Mouse (Mus musculus) forebrain, postnatal 0 days (tissue): ENCODE data around the gene Arhgap8. TPM values are rescaled to one million over a fixed set of nuclear protein-coding genes. Genes with fewer than 3 reads are reported as not detected.

Source experiments
- ATAC-seq: fragments of 200-750 bp; cut with Nextera tagmentation; 2 replicates; pipeline ENCODE4 v1.8.0; 2017; ENCODE audit warnings: mild to moderate bottlenecking, moderate library complexity
- DNase-seq: peaks from one replicate; pipeline ENCODE4 v3.0.0-alpha.2; 2015
- H3K27ac ChIP-seq: fragments of 300-500 bp; sonication (generic); 2 replicates; pipeline ENCODE4 v1.5.1; 2014; ENCODE audit warnings: low read depth, mild to moderate bottlenecking, antibody characterized with exemption, low read length, moderate library complexity, mixed read lengths
- H3K27me3 ChIP-seq: fragments of 300-500 bp; sonication (generic); 2 replicates; pipeline ENCODE4 v1.6.1; 2014; ENCODE audit warnings: mild to moderate bottlenecking, low read length, mixed read lengths; ENCODE audit not compliant: insufficient read depth
- H3K36me3 ChIP-seq: fragments of 300-500 bp; sonication (generic); 2 replicates; pipeline ENCODE4 v1.6.1; 2014; ENCODE audit warnings: mild to moderate bottlenecking, moderate library complexity; ENCODE audit not compliant: insufficient read depth
- H3K4me1 ChIP-seq: fragments of 300-500 bp; sonication (generic); 2 replicates; pipeline ENCODE4 v1.6.1; 2014; ENCODE audit warnings: antibody characterized with exemption; ENCODE audit not compliant: insufficient read depth
- H3K4me2 ChIP-seq: fragments of 300-500 bp; sonication (generic); 2 replicates; pipeline ENCODE4 v1.6.1; 2014; ENCODE audit warnings: low read depth, mild to moderate bottlenecking, moderate library complexity
- H3K4me3 ChIP-seq: fragments of 300-500 bp; sonication (generic); 2 replicates; pipeline ENCODE4 v1.5.1; 2014; ENCODE audit warnings: low read depth, low read length, mixed read lengths
- H3K9ac ChIP-seq: fragments of 300-500 bp; sonication (generic); 2 replicates; pipeline ENCODE4 v1.6.1; 2014; ENCODE audit warnings: mild to moderate bottlenecking
- H3K9me3 ChIP-seq: fragments of 300-500 bp; sonication (generic); 2 replicates; pipeline ENCODE4 v1.6.1; 2016; ENCODE audit warnings: low read length
- CTCF ChIP-seq: sonication (generic); IDR thresholded peaks from 2 replicates; pipeline ENCODE4 v1.5.1; 2016; ENCODE audit warnings: antibody characterized with exemption, control low read depth, low read depth
- WGBS: fragments of 180-500 bp; shearing (Covaris S2); extraction: QIAGEN DNeasy Blood & Tissue Kit; methylation state at CpG from one replicate; pipeline ENCODE4 v1.1.7; 2014; 5-methylcytosine and 5-hydroxymethylcytosine counted together
- polyA plus RNA-seq: library from polyadenylated mRNA; unstranded; fragments of >200 nt; fragmentation: Nextera tagmentation; extraction: Ambion mirVana; gene quantifications from 2 replicates; pipeline ENCODE4 v1.2.1, GENCODE M21; 2015
- total RNA-seq: library from RNA; depleted of rRNA; stranded (reverse); fragments of >200 nt; gene quantifications from 2 replicates; pipeline ENCODE4 v1.2.3, GENCODE M21; 2014; rRNA removed

Arhgap8 gene
- 0.29 TPM in 1 of 2 replicates, not detected in the other for total RNA-seq
- polyA plus RNA-seq: 0.19 and 0.44 TPM in 2 replicates

- Histone ChIP-seq H3K9me3 (no peaks in the 10 kb centered on the region), H3K9ac (no peak within 1 kb of the TSS; the same call in 1 of the 2 replicates), H3K27ac (no peak within 1 kb of the TSS), H3K4me1 (no peaks in the 10 kb centered on the region), H3K36me3 (no peaks in the 10 kb centered on the region), H3K27me3 (peaks cover 24% of the 10 kb centered on the region), H3K4me2 (peak within 1 kb of the TSS; percentile 28), H3K4me3 (peak within 1 kb of the TSS; percentile 5; the same call in 1 of the 2 replicates)
- WGBS: 5% methylated on average over 17 of the region's 24 CpGs
- TF ChIP-seq CTCF: no peak
- DNase-seq (no peak), ATAC-seq (no peak)
Observed at GRCm38 (mm10) chr15:84719791-84720190, at the start of gene Arhgap8. Gene Arhgap8, plus strand, starts transcription at chr15:84720052.

- Histone ChIP-seq H3K9ac (no peak overlapping the region), H3K27me3 (no peaks in the 10 kb centered on the region), H3K4me3 (no peak overlapping the region), H3K4me2 (no peak overlapping the region), H3K4me1 (peaks cover 5% of the 10 kb centered on the region; the same call in 1 of the 2 replicates), H3K9me3 (no peaks in the 10 kb centered on the region), H3K36me3 (no peaks in the 10 kb centered on the region), H3K27ac (no peak overlapping the region)
- TF ChIP-seq CTCF: no peak
- 85% methylated on average over 4 of the region's 4 CpGs for WGBS
- no peak for DNase-seq
- no peak for ATAC-seq
Observed at GRCm38 (mm10) chr15:84670657-84671055, 49.2 kb upstream of the Arhgap8 start.

- no peak overlapping the region for H3K4me3 ChIP-seq
- WGBS: 41% methylated on average over 9 of the region's 9 CpGs
- no peak overlapping the region for H3K9ac ChIP-seq
- no peaks in the 10 kb centered on the region for H3K27me3 ChIP-seq
- H3K27ac ChIP-seq: no peak overlapping the region
- no peaks in the 10 kb centered on the region for H3K36me3 ChIP-seq
- no peaks in the 10 kb centered on the region for H3K9me3 ChIP-seq
- peaks cover 5% of the 10 kb centered on the region; the same call in 1 of the 2 replicates for H3K4me1 ChIP-seq
- H3K4me2 ChIP-seq: no peak overlapping the region
- ATAC-seq: peak; percentile 40; the same call in 1 of the 2 replicates
- peak; percentile 69 for DNase-seq
- peak; percentile 47 for TF ChIP-seq CTCF
Observed at GRCm38 (mm10) chr15:84671401-84672307, 48.2 kb upstream of the Arhgap8 start.

DNA sequence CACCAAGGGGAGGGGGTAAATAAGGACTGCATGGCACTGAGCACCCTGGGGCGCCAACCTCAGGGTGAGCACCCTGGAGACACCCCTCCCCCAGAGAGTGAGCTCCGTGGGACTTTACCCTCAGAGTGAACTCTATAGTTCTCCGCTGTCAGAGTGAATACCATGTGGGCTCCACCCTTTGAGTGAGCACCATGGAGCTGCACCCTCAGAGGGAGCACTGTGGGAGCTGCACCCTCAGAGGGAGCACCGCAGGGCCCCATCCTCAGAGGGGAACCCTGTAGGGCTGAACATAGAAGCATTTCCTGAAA, 47.6 kb upstream of the Arhgap8 start:
- Histone ChIP-seq H3K9ac (no peak overlapping the region), H3K27me3 (no peaks in the 10 kb centered on the region), H3K4me1 (peaks cover 5% of the 10 kb centered on the region; the same call in 1 of the 2 replicates), H3K4me2 (no peak overlapping the region), H3K9me3 (no peaks in the 10 kb centered on the region), H3K4me3 (no peak overlapping the region), H3K27ac (no peak overlapping the region), H3K36me3 (no peaks in the 10 kb centered on the region)
- no peak for TF ChIP-seq CTCF
- 82% methylated on average over 4 of the region's 4 CpGs for WGBS
- DNase-seq (no peak), ATAC-seq (no peak)

- TF ChIP-seq CTCF: no peak
- ATAC-seq (no peak), DNase-seq (no peak)
- 73% methylated on average over 3 of the region's 3 CpGs for WGBS
- H3K4me1 ChIP-seq: peaks cover 5% of the 10 kb centered on the region; the same call in 1 of the 2 replicates
- no peaks in the 10 kb centered on the region for H3K27me3 ChIP-seq
- H3K36me3 ChIP-seq: no peaks in the 10 kb centered on the region
- no peak overlapping the region for H3K4me3 ChIP-seq
- H3K27ac ChIP-seq: no peak overlapping the region
- no peak overlapping the region for H3K9ac ChIP-seq
- no peak overlapping the region for H3K4me2 ChIP-seq
- H3K9me3 ChIP-seq: no peaks in the 10 kb centered on the region
Observed at GRCm38 (mm10) chr15:84672616-84673015, 47.2 kb upstream of the Arhgap8 start.

DNA sequence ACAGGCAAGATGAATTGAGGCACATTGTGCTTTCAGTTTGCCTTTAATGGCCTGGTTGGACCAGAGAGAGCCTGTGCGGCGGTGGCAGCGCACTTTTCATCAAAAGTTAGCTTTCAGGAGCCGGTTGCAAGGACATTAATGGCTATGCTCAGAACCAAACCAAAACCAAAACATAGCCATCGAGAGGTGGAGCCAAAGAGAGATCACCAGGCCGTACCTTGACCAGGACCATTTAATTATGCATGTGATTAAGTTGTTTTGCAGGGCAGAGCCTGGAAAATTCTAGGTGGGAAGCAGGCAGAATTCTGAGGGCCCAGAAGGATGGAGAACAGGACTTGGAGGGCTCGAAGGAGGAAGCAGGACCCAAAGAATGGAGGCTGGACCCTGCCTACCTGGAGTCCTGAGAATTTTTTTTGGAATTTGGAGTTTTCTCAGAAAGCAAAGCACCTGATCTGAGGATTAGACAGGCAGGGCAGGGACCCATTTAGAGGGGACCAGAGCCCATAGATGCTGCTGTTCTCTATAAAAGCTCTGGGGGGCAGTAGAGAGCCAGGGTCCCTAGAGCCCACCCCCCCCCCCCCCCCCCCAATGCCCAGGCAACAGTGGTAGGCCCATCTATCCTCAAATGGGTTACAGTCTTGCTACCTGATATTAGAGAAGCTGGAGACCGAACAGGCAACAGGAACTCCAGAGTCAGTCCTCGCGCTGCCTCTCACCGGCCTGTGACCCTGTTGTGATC, 45.4 kb upstream of the Arhgap8 start:
- H3K9ac ChIP-seq: no peak overlapping the region
- DNase-seq (no peak), ATAC-seq (no peak)
- WGBS: 80% methylated on average over 11 of the region's 11 CpGs
- TF ChIP-seq CTCF: no peak
- H3K9me3 ChIP-seq: no peaks in the 10 kb centered on the region
- H3K27ac ChIP-seq: no peak overlapping the region
- H3K4me2 ChIP-seq: no peak overlapping the region
- H3K36me3 ChIP-seq: no peaks in the 10 kb centered on the region
- no peaks in the 10 kb centered on the region for H3K27me3 ChIP-seq
- no peak overlapping the region for H3K4me3 ChIP-seq
- H3K4me1 ChIP-seq: peaks cover 5% of the 10 kb centered on the region; the same call in 1 of the 2 replicates
